Mouse (Mus musculus) hindbrain, embryonic 15.5 days (tissue): Measurements from ENCODE around the gene Upp2. TPM values are rescaled to one million over a fixed set of nuclear protein-coding genes. Genes with fewer than 3 reads are reported as not detected.

Experiments
- ATAC-seq: fragments of 200-750 bp; cut with Nextera tagmentation; 2 replicates; pipeline ENCODE4 v1.8.0; 2017; ENCODE audit warnings: low read depth, moderate number of reproducible peaks, moderate TSS enrichment; ENCODE audit not compliant: low FRiP score
- H3K27ac ChIP-seq: fragments of 300-500 bp; sonication (generic); replicated peaks from 2 replicates; pipeline ENCODE4 v1.5.1; 2015; ENCODE audit warnings: mild to moderate bottlenecking, inconsistent platforms
- H3K27me3 ChIP-seq: fragments of 300-500 bp; sonication (generic); 2 replicates; pipeline ENCODE4 v1.6.1; 2015; ENCODE audit warnings: control low read depth, inconsistent platforms
- H3K36me3 ChIP-seq: fragments of 300-500 bp; sonication (generic); 2 replicates; pipeline ENCODE4 v1.6.1; 2015; ENCODE audit warnings: control low read depth, inconsistent platforms
- H3K4me1 ChIP-seq: fragments of 300-500 bp; sonication (generic); replicated peaks from 2 replicates; pipeline ENCODE4 v1.6.1; 2015; ENCODE audit warnings: control low read depth, inconsistent platforms
- H3K4me2 ChIP-seq: fragments of 300-500 bp; sonication (generic); 2 replicates; pipeline ENCODE4 v1.6.1; 2015; ENCODE audit warnings: moderate library complexity, mild to moderate bottlenecking, inconsistent platforms
- H3K4me3 ChIP-seq: fragments of 300-500 bp; sonication (generic); 2 replicates; pipeline ENCODE4 v1.5.1; 2015; ENCODE audit warnings: mild to moderate bottlenecking, inconsistent platforms
- H3K9ac ChIP-seq: fragments of 300-500 bp; sonication (generic); 2 replicates; pipeline ENCODE4 v1.6.1; 2015; ENCODE audit warnings: inconsistent platforms
- H3K9me3 ChIP-seq: fragments of 300-500 bp; sonication (generic); 2 replicates; pipeline ENCODE4 v1.6.1; 2016; ENCODE audit warnings: control low read depth, inconsistent platforms
- WGBS: fragments of 180-500 bp; shearing (Covaris S2); methylation state at CpG from one replicate; pipeline ENCODE4 v1.1.7; 2015; 5-methylcytosine and 5-hydroxymethylcytosine counted together
- polyA plus RNA-seq: library from polyadenylated mRNA; unstranded; fragments of >200 nt; fragmentation: Nextera tagmentation; extraction: Ambion mirVana; gene quantifications from 2 replicates; pipeline ENCODE4 v1.2.1, GENCODE M21; 2015

Upp2 gene
- polyA plus RNA-seq, 1 experiment from 2014 or later = 16.2 TPM

GRCm38 (mm10) chr2:58627981-58628380 is 60.9 kb downstream of the Upp2 start:
- ATAC-seq = no peak
- no peak overlapping the region for H3K4me2 ChIP-seq
- no peak overlapping the region for H3K4me3 ChIP-seq
- 18% methylated on average over 2 of the region's 2 CpGs for WGBS
- H3K4me1 ChIP-seq = no peaks in the 10 kb centered on the region
- no peak overlapping the region for H3K27ac ChIP-seq
- no peaks in the 10 kb centered on the region for H3K9me3 ChIP-seq
- H3K9ac ChIP-seq = no peak overlapping the region
- peaks cover 3% of the 10 kb centered on the region for H3K27me3 ChIP-seq
- H3K36me3 ChIP-seq = no peaks in the 10 kb centered on the region

GRCm38 (mm10) chr2:58628993-58629392 is 61.9 kb downstream of the Upp2 start:
- Histone ChIP-seq H3K9ac (no peak overlapping the region), H3K4me3 (no peak overlapping the region), H3K36me3 (no peaks in the 10 kb centered on the region), H3K4me2 (no peak overlapping the region), H3K9me3 (no peaks in the 10 kb centered on the region), H3K27ac (no peak overlapping the region), H3K4me1 (no peaks in the 10 kb centered on the region), H3K27me3 (peaks cover 3% of the 10 kb centered on the region)
- ATAC-seq = no peak
- 34% methylated on average over 3 of the region's 3 CpGs for WGBS

GRCm38 (mm10) chr2:58629440-58629839 is 62.3 kb downstream of the Upp2 start:
- H3K4me2 ChIP-seq = no peak overlapping the region
- peaks cover 3% of the 10 kb centered on the region for H3K27me3 ChIP-seq
- no peak overlapping the region for H3K4me3 ChIP-seq
- H3K27ac ChIP-seq = no peak overlapping the region
- no peak overlapping the region for H3K9ac ChIP-seq
- no peaks in the 10 kb centered on the region for H3K36me3 ChIP-seq
- ATAC-seq = no peak
- H3K9me3 ChIP-seq = no peaks in the 10 kb centered on the region
- 52% methylated on average over 7 of the region's 7 CpGs for WGBS
- H3K4me1 ChIP-seq = no peaks in the 10 kb centered on the region

GRCm38 (mm10) chr2:58633791-58634190 is 66.7 kb downstream of the Upp2 start:
- Histone ChIP-seq H3K4me1 (no peaks in the 10 kb centered on the region), H3K27ac (no peak overlapping the region), H3K36me3 (no peaks in the 10 kb centered on the region), H3K9ac (no peak overlapping the region), H3K4me2 (no peak overlapping the region), H3K27me3 (peaks cover 3% of the 10 kb centered on the region; the same call in 1 of the 2 replicates), H3K4me3 (no peak overlapping the region), H3K9me3 (no peaks in the 10 kb centered on the region)
- ATAC-seq = no peak
- 94% methylated on average over 11 of the region's 11 CpGs for WGBS

GRCm38 (mm10) chr2:58641761-58642555 is 74.9 kb downstream of the Upp2 start:
- Histone ChIP-seq H3K4me2 (peak overlapping the region; percentile 35), H3K27me3 (no peaks in the 10 kb centered on the region), H3K9me3 (no peaks in the 10 kb centered on the region), H3K4me3 (no peak overlapping the region), H3K4me1 (peaks cover 5% of the 10 kb centered on the region; the same call in 1 of the 2 replicates), H3K27ac (no peak overlapping the region), H3K36me3 (no peaks in the 10 kb centered on the region), H3K9ac (no peak overlapping the region)
- WGBS = 61% methylated on average over 19 of the region's 19 CpGs
- ATAC-seq = peak; percentile 88

- H3K27me3 ChIP-seq = no peaks in the 10 kb centered on the region
- no peak overlapping the region for H3K27ac ChIP-seq
- no peak overlapping the region for H3K4me3 ChIP-seq
- no peak overlapping the region for H3K9ac ChIP-seq
- no peak overlapping the region for H3K4me2 ChIP-seq
- ATAC-seq = no peak
- H3K36me3 ChIP-seq = no peaks in the 10 kb centered on the region
- WGBS = 93% methylated on average over 6 of the region's 6 CpGs
- peaks cover 5% of the 10 kb centered on the region; the same call in 1 of the 2 replicates for H3K4me1 ChIP-seq
- no peaks in the 10 kb centered on the region for H3K9me3 ChIP-seq
Measured at GRCm38 (mm10) chr2:58645667-58646066, 78.6 kb downstream of the Upp2 start.

GRCm38 (mm10) chr2:58655169-58655568 is 88.1 kb downstream of the Upp2 start:
- Histone ChIP-seq H3K9ac (no peak overlapping the region), H3K4me2 (no peak overlapping the region), H3K27me3 (no peaks in the 10 kb centered on the region), H3K4me1 (0 out of 2 replicates have a peak, but pooled peaks cover 4% of the 10 kb centered on the region), H3K36me3 (no peaks in the 10 kb centered on the region), H3K27ac (no peak overlapping the region), H3K9me3 (no peaks in the 10 kb centered on the region), H3K4me3 (no peak overlapping the region)
- no peak for ATAC-seq
- 82% methylated on average over 6 of the region's 6 CpGs for WGBS

- H3K27ac ChIP-seq = no peak overlapping the region
- no peaks in the 10 kb centered on the region for H3K9me3 ChIP-seq
- WGBS = 100% methylated on average over 1 of the region's 1 CpGs
- H3K9ac ChIP-seq = no peak overlapping the region
- H3K4me2 ChIP-seq = no peak overlapping the region
- 0 out of 2 replicates have a peak, but pooled peaks cover 8% of the 10 kb centered on the region for H3K4me1 ChIP-seq
- H3K4me3 ChIP-seq = no peak overlapping the region
- H3K27me3 ChIP-seq = no peaks in the 10 kb centered on the region
- no peaks in the 10 kb centered on the region for H3K36me3 ChIP-seq
- ATAC-seq = no peak
Measured at GRCm38 (mm10) chr2:58656959-58657358, 89.9 kb downstream of the Upp2 start.

- H3K9ac ChIP-seq = no peak overlapping the region
- H3K27me3 ChIP-seq = no peaks in the 10 kb centered on the region
- H3K4me3 ChIP-seq = no peak overlapping the region
- no peak overlapping the region for H3K27ac ChIP-seq
- no peaks in the 10 kb centered on the region for H3K36me3 ChIP-seq
- ATAC-seq = no peak
- 96% methylated on average over 10 of the region's 10 CpGs for WGBS
- H3K4me2 ChIP-seq = no peak overlapping the region
- H3K9me3 ChIP-seq = no peaks in the 10 kb centered on the region
- peaks cover 8% of the 10 kb centered on the region; the same call in 1 of the 2 replicates for H3K4me1 ChIP-seq
Measured at GRCm38 (mm10) chr2:58657855-58658254, 90.8 kb downstream of the Upp2 start.

GRCm38 (mm10) chr2:58660591-58660990 is 93.5 kb downstream of the Upp2 start:
- H3K4me2 ChIP-seq = peak overlapping the region; percentile 24; the same call in 1 of the 2 replicates
- H3K4me3 ChIP-seq = no peak overlapping the region
- no peaks in the 10 kb centered on the region for H3K9me3 ChIP-seq
- H3K27me3 ChIP-seq = no peaks in the 10 kb centered on the region
- H3K4me1 ChIP-seq = peaks cover 8% of the 10 kb centered on the region; the same call in 1 of the 2 replicates
- 54% methylated on average over 13 of the region's 13 CpGs for WGBS
- no peak overlapping the region for H3K27ac ChIP-seq
- no peaks in the 10 kb centered on the region for H3K36me3 ChIP-seq
- peak; percentile 64; the same call in 1 of the 2 replicates for ATAC-seq
- H3K9ac ChIP-seq = no peak overlapping the region

GRCm38 (mm10) chr2:58661116-58661515 is 94.0 kb downstream of the Upp2 start:
- ATAC-seq = no peak

GRCm38 (mm10) chr2:58662661-58663060 is 95.6 kb downstream of the Upp2 start:
- WGBS = 53% methylated on average over 9 of the region's 9 CpGs
- Histone ChIP-seq H3K36me3 (no peaks in the 10 kb centered on the region), H3K4me2 (no peak overlapping the region), H3K27me3 (no peaks in the 10 kb centered on the region), H3K9me3 (no peaks in the 10 kb centered on the region), H3K27ac (no peak overlapping the region), H3K9ac (no peak overlapping the region), H3K4me3 (no peak overlapping the region), H3K4me1 (peaks cover 8% of the 10 kb centered on the region; the same call in 1 of the 2 replicates)
- ATAC-seq = no peak

More at GRCm38 (mm10) chr2:58661116-58661515, 94.0 kb downstream of the Upp2 start:
- WGBS = 73% methylated on average over 5 of the region's 5 CpGs
- Histone ChIP-seq H3K9ac (no peak overlapping the region), H3K36me3 (no peaks in the 10 kb centered on the region), H3K4me1 (peaks cover 8% of the 10 kb centered on the region; the same call in 1 of the 2 replicates), H3K4me3 (no peak overlapping the region), H3K27me3 (no peaks in the 10 kb centered on the region), H3K9me3 (no peaks in the 10 kb centered on the region), H3K4me2 (no peak overlapping the region), H3K27ac (no peak overlapping the region)
